Mouse (Mus musculus) forebrain, postnatal 0 days (tissue): Measurements from ENCODE around the gene Il12a. TPM values are rescaled to one million over a fixed set of nuclear protein-coding genes. Genes with fewer than 3 reads are reported as not detected.

Source experiments
- ATAC-seq: fragments of 200-750 bp; cut with Nextera tagmentation; 2 replicates; pipeline ENCODE4 v1.8.0; 2017; ENCODE audit warnings: mild to moderate bottlenecking, moderate library complexity
- DNase-seq: peaks from one replicate; pipeline ENCODE4 v3.0.0-alpha.2; 2015
- H3K27ac ChIP-seq: fragments of 300-500 bp; sonication (generic); 2 replicates; pipeline ENCODE4 v1.5.1; 2014; ENCODE audit warnings: low read depth, mild to moderate bottlenecking, antibody characterized with exemption, low read length, moderate library complexity, mixed read lengths
- H3K27me3 ChIP-seq: fragments of 300-500 bp; sonication (generic); 2 replicates; pipeline ENCODE4 v1.6.1; 2014; ENCODE audit warnings: mild to moderate bottlenecking, low read length, mixed read lengths; ENCODE audit not compliant: insufficient read depth
- H3K36me3 ChIP-seq: fragments of 300-500 bp; sonication (generic); 2 replicates; pipeline ENCODE4 v1.6.1; 2014; ENCODE audit warnings: mild to moderate bottlenecking, moderate library complexity; ENCODE audit not compliant: insufficient read depth
- H3K4me1 ChIP-seq: fragments of 300-500 bp; sonication (generic); 2 replicates; pipeline ENCODE4 v1.6.1; 2014; ENCODE audit warnings: antibody characterized with exemption; ENCODE audit not compliant: insufficient read depth
- H3K4me2 ChIP-seq: fragments of 300-500 bp; sonication (generic); 2 replicates; pipeline ENCODE4 v1.6.1; 2014; ENCODE audit warnings: low read depth, mild to moderate bottlenecking, moderate library complexity
- H3K4me3 ChIP-seq: fragments of 300-500 bp; sonication (generic); 2 replicates; pipeline ENCODE4 v1.5.1; 2014; ENCODE audit warnings: low read depth, low read length, mixed read lengths
- H3K9ac ChIP-seq: fragments of 300-500 bp; sonication (generic); 2 replicates; pipeline ENCODE4 v1.6.1; 2014; ENCODE audit warnings: mild to moderate bottlenecking
- H3K9me3 ChIP-seq: fragments of 300-500 bp; sonication (generic); 2 replicates; pipeline ENCODE4 v1.6.1; 2016; ENCODE audit warnings: low read length
- CTCF ChIP-seq: sonication (generic); IDR thresholded peaks from 2 replicates; pipeline ENCODE4 v1.5.1; 2016; ENCODE audit warnings: antibody characterized with exemption, control low read depth, low read depth
- WGBS: fragments of 180-500 bp; shearing (Covaris S2); extraction: QIAGEN DNeasy Blood & Tissue Kit; methylation state at CpG from one replicate; pipeline ENCODE4 v1.1.7; 2014; 5-methylcytosine and 5-hydroxymethylcytosine counted together
- polyA plus RNA-seq: library from polyadenylated mRNA; unstranded; fragments of >200 nt; fragmentation: Nextera tagmentation; extraction: Ambion mirVana; gene quantifications from 2 replicates; pipeline ENCODE4 v1.2.1, GENCODE M21; 2015
- total RNA-seq: library from RNA; depleted of rRNA; stranded (reverse); fragments of >200 nt; gene quantifications from 2 replicates; pipeline ENCODE4 v1.2.3, GENCODE M21; 2014

Gene Il12a
- total and polyA plus RNA-seq, 2 experiments from 2014 or later = not detected

DNA sequence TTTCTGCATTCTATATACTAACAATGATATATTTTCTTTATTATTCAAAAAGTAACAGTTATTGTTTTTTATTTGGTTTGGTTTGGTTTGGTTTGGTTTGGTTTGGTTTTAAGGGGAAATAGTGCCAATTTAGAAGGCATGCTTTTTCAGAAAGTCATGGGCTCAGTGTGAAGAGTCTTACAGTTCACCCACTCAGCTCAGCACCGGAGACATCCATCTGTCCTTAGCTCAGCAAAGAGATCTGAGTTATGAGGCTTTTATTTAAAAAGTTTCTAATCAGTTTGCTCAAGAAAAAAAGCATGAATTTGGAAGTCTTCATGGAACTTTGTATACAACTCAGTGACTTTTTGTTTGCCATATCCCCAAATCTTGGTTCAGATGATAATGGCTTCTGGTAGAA is 6.2 kb upstream of the Il12a start:
- Histone ChIP-seq H3K4me3 (no peak overlapping the region), H3K4me2 (no peak overlapping the region), H3K27ac (no peak overlapping the region), H3K4me1 (0 out of 2 replicates have a peak, but pooled peaks cover 3% of the 10 kb centered on the region), H3K9ac (no peak overlapping the region), H3K9me3 (no peaks in the 10 kb centered on the region), H3K36me3 (no peaks in the 10 kb centered on the region), H3K27me3 (no peaks in the 10 kb centered on the region)
- ATAC-seq (no peak), DNase-seq (no peak)
- no peak for TF ChIP-seq CTCF
- 77% methylated on average over 1 of the region's 1 CpGs for WGBS

DNA sequence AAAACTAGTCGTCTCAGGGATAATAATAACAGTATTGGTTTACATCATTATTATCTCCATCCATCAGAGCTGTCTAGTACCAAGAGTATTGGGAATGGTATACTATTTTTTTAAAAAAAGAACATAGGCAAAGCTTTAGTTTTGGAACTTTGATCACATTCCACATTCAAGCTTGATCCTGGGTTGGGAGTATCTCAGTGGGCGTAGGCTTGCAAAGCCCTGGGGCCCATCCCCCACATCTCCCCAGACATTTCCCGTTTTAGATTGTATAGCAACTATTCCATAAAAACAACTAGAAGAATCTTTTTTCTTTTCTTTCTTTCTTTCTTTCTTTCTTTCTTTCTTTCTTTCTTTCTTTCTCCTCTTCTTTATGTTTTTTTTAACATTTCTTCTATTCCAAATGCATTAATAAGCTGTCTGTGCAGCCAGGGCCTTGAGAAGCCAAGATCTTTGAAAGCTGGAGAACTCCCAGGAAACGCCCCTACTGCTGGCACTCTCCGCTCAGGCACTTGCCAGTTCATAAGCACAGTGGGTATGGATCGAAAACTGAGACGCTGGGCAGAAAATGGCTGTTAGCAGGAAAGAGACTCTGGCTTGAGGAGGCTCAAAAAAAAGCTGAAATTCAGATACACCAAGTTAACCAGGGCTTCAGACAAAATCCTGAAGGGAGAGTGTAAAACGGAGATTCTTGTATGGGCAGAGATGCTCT is 3.4 kb upstream of the Il12a start:
- H3K4me3 ChIP-seq = no peak overlapping the region
- 38% methylated on average over 8 of the region's 8 CpGs for WGBS
- no peak for TF ChIP-seq CTCF
- peak; percentile 83 for ATAC-seq
- H3K9ac ChIP-seq = no peak overlapping the region
- no peak overlapping the region for H3K4me2 ChIP-seq
- H3K27me3 ChIP-seq = no peaks in the 10 kb centered on the region
- H3K36me3 ChIP-seq = no peaks in the 10 kb centered on the region
- H3K27ac ChIP-seq = peak overlapping the region; percentile 36; the same call in 1 of the 2 replicates
- peak; percentile 73 for DNase-seq
- H3K4me1 ChIP-seq = 0 out of 2 replicates have a peak, but pooled peaks cover 3% of the 10 kb centered on the region
- no peaks in the 10 kb centered on the region for H3K9me3 ChIP-seq

GRCm38 (mm10) chr3:68689346-68689745 is 1.1 kb upstream of the Il12a start:
- no peak for TF ChIP-seq CTCF

GRCm38 (mm10) chr3:68691100-68691778 is 795 bp downstream of the Il12a start:
- WGBS = 91% methylated on average over 28 of the region's 28 CpGs

More at GRCm38 (mm10) chr3:68689346-68689745, 1.1 kb upstream of the Il12a start:
- no peaks in the 10 kb centered on the region for H3K27me3 ChIP-seq
- 86% methylated on average over 7 of the region's 7 CpGs for WGBS
- H3K4me2 ChIP-seq = no peak overlapping the region
- 0 out of 2 replicates have a peak, but pooled peaks cover 3% of the 10 kb centered on the region for H3K4me1 ChIP-seq
- ATAC-seq = no peak
- no peak for DNase-seq
- no peaks in the 10 kb centered on the region for H3K36me3 ChIP-seq
- H3K9ac ChIP-seq = no peak overlapping the region
- no peaks in the 10 kb centered on the region for H3K9me3 ChIP-seq
- no peak overlapping the region for H3K27ac ChIP-seq
- no peak overlapping the region for H3K4me3 ChIP-seq

GRCm38 (mm10) chr3:68691938-68692599 is 1.6 kb downstream of the Il12a start:
- no peak overlapping the region for H3K4me2 ChIP-seq
- H3K9me3 ChIP-seq = no peaks in the 10 kb centered on the region
- DNase-seq = no peak
- 0 out of 2 replicates have a peak, but pooled peaks cover 3% of the 10 kb centered on the region for H3K4me1 ChIP-seq
- H3K27me3 ChIP-seq = no peaks in the 10 kb centered on the region
- ATAC-seq = no peak
- no peak overlapping the region for H3K4me3 ChIP-seq
- no peak for TF ChIP-seq CTCF
- no peak overlapping the region for H3K27ac ChIP-seq
- H3K36me3 ChIP-seq = no peaks in the 10 kb centered on the region
- WGBS = 91% methylated on average over 7 of the region's 7 CpGs
- no peak overlapping the region for H3K9ac ChIP-seq

More at GRCm38 (mm10) chr3:68691100-68691778, 795 bp downstream of the Il12a start:
- no peak overlapping the region for H3K4me3 ChIP-seq
- no peak overlapping the region for H3K9ac ChIP-seq
- no peaks in the 10 kb centered on the region for H3K27me3 ChIP-seq
- no peak for TF ChIP-seq CTCF
- no peaks in the 10 kb centered on the region for H3K9me3 ChIP-seq
- no peak overlapping the region for H3K27ac ChIP-seq
- no peak for DNase-seq
- H3K4me2 ChIP-seq = no peak overlapping the region
- no peak for ATAC-seq
- 0 out of 2 replicates have a peak, but pooled peaks cover 3% of the 10 kb centered on the region for H3K4me1 ChIP-seq
- H3K36me3 ChIP-seq = no peaks in the 10 kb centered on the region

GRCm38 (mm10) chr3:68692600-68693225 is 2.3 kb downstream of the Il12a start:
- Histone ChIP-seq H3K4me3 (no peak overlapping the region), H3K27me3 (no peaks in the 10 kb centered on the region), H3K36me3 (no peaks in the 10 kb centered on the region), H3K4me1 (no peaks in the 10 kb centered on the region), H3K4me2 (no peak overlapping the region), H3K27ac (no peak overlapping the region), H3K9ac (no peak overlapping the region), H3K9me3 (no peaks in the 10 kb centered on the region)
- ATAC-seq (no peak), DNase-seq (no peak)
- WGBS = 63% methylated on average over 11 of the region's 11 CpGs
- TF ChIP-seq CTCF = no peak
